Mouse (Mus musculus) liver, postnatal 0 days (tissue): ENCODE measurements around the gene Mcu.

Source experiments
- CTCF ChIP-seq: sonication (generic); IDR thresholded peaks from 2 replicates; pipeline ENCODE4 v1.5.1; 2016; ENCODE audit warnings: antibody characterized with exemption, low read depth
- EP300 ChIP-seq: IDR thresholded peaks from 2 replicates; pipeline ENCODE4 v1.6.1; 2016; ENCODE audit warnings: antibody characterized with exemption, low read depth, mild to moderate bottlenecking

DNA sequence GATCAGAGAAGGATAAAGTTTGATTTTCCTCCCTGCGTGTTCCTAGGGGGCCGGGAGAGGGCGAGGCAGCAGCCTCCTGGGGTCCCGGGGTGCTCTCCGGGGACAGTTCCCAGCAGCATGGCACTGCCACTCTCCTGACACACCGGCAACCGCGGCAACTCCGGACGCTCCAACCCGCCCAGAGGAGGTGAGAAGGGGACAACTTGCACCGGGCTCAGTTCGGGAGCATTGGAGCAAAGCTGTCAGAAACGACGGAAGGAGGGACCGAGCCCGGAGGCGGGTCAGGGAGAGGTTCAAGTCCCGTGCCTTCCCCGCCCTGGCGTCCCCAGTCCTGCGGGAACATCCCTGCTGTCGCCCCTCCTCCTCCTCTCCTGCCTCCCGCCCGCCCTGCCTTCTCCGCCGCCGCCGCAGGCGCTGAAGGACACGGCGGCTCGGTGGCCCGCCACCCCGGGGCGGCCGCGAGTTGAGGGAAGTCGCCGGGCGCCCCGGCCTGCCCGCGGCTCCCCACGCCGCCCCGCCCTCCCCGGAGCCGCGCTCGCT lies 441 bp downstream of the Mcu start, which contains the start of gene Gm10322:
- TF ChIP-seq CTCF: peak; percentile 21
- no peak for TF ChIP-seq EP300
